Mouse (Mus musculus) left cerebral cortex, postnatal 14 days (tissue): ENCODE measurements around the gene Mthfs. TPM values are rescaled to one million over a fixed set of nuclear protein-coding genes. Genes with fewer than 3 reads are reported as not detected.
"Not testable (repeated sequence)": the region's sequence is repeated elsewhere in the genome, so short reads cannot be mapped to it uniquely, and the experiment has no call there.

Source experiments
- DNase-seq, 2 experiments: peaks; one replicate each; pipeline ENCODE4 v3.0.0; 2021 to 2022; ENCODE audit warnings: low spot score in 2 of 2, mixed read lengths in 1 of 2
- intact Hi-C: fragments of 180-260 bp; cut with DNase I; formaldehyde crosslinking; loops from one replicate; pipeline ENCODE4 v1.15.1; 2025
- long read RNA-seq, 2 experiments: library from polyadenylated mRNA; stranded (forward); transcript quantifications; one replicate each; pipeline ENCODE4 v2.0.0; 2021
- total RNA-seq, 2 experiments: library from RNA; stranded (reverse); gene quantifications; 2 replicates each; pipeline ENCODE4 v1.2.3; 2021

The Mthfs gene
- 10 to 100 TPM; 30.2 to 34.0 TPM for total RNA-seq
- long read RNA-seq, experiment 1, partial matches to known transcripts, result 1 of 22 reads
- long read RNA-seq, experiment 1, other reads (novel, unspliced or antisense), result 15 of 22 reads
- long read RNA-seq, experiment 2, partial matches to known transcripts, result 2 of 10 reads
- long read RNA-seq, experiment 2, other reads (novel, unspliced or antisense), result 5 of 10 reads

DNA sequence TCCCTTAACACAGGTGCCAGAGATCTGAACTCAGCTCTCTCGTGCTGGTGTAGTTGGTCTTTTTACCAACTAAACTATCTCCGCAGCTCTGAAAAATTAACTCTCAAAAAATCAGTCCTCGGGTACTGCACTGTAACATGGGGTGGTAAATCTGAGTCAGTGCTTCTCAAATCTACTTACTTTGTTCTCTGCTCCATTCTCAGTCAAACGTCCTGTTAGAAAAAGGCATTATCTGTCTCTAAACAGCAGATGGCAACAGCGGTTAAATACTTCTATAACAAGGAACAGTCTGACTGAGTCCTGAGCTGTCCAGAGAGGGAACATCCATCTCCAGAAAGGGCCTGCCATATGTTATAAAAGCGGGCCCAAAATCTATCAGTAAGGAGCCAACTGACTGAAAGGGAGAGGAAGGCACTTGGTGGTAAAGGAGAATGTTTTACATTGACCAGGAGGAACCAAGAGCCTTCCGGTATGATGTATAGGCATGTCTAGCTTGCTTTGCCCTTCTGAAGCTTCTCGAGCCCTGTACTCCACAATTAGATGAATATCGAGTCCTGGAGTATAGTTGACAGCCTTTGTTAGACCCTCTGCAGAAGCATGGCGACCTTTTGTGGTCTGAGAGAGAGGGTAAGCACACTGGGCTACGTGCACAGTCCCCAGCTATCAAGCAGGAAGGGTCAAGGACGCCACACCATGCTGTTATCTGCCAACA lies at the start of gene Mthfs:
Gene Mthfs, plus strand, starts transcription at position 324 of the 712 bp plus-strand sequence.
- intact Hi-C loops, result not testable (repeated sequence)
- DNase-seq, result peak in 1 of 2 experiments; percentile 40

DNA sequence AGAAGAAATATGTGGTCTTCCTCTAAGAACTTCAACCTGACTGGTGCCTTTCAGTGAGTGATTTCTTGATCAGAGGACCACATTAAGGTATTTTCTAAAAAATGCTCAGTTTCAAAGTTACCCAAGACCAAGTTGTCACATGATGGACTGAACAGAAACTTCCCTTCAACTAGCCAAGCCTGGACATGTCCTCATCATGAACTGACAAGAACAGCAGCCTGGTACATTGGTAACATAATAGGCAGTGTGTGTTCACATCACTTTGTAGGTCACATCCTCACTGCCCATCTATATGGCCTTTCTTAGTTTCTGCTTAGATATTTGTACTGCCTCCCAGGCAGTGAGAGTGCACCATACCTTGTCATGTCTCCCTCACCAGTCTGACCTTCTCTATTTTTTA lies 37.9 kb upstream of the Mthfs start:
- DNase-seq, intact Hi-C loops: not testable (repeated sequence)

DNA sequence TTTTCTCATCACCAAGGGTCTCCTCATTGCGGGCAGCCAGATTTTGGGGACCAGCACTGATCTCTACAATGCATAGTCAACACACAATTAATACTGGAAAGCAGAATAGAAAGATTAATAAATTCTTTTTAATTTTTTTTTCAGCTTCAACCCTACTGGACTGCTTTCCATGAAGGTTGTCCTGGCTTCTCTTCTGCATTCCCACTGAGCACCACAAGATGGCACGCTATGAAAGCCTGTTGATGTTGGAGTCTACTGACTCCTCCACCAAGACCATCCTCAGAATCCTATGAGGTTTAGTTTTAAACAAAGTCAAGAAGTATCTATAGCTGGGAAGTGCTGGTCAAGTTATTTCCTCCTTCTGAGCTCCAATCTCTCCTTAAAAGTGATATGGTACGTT lies 31.6 kb upstream of the Mthfs start:
- intact Hi-C loops, result not testable (repeated sequence)

DNA sequence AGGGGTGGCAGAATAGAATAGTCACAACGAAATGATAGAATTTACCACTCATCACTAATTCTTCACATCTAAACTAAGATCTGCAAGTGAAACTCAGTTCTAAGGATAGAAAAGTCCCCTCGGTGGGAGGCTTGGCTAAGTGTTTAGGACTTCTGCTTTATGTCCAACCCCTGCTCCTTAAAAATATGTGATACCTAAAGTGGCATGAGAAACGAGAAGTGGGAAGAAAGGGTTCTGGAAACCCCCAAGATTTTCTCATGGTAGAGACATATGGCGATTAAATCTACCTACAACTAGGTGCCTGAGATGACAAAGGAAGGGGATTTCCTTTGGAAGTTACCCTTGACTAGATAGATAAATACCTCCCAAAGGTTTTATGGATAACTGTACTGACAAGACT lies 31.0 kb upstream of the Mthfs start:
- DNase-seq, intact Hi-C loops: not testable (repeated sequence)

More for the DNA sequence above, 31.6 kb upstream of the Mthfs start:
- DNase-seq, result peak; percentile 65 to 75

DNA sequence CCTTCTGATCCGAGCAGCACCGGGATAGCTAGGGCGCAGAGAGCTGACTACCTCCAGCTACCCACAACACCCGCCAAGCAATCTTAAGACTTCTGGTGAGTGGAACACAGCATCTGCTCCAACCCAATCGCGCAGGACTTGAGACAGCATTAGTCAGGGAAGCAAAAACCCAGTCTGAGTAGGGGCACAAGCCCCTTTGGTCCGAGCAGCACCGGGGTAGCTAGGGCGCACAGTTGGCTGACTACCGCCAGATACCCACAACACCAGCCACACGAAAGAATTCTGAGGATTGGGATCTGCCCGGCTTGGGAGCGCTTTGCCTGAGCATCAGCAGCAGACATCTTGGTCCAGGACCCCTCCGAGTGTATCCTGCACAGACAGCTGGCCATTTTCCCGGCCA lies 23.5 kb upstream of the Mthfs start:
- intact Hi-C loops, result not testable (repeated sequence)

DNA sequence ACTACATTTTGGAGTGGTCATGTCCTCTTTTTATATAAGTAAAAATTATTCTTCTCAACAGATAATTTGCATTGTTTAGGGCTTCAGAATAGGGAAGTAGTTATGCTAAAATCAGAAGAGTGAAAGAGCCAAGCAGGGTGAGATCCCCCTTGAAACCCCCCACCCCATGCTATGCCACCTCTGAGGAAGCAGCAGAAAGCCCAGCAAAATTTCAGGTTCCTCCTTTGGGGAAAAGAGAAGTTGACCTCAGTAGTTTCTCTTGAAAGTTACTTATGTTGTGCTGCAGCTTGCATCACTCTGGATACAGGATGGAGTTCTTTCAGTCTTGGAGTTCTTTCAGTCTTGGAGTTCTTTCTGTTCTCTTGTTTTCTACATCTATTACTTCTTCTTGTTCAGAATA lies 15.0 kb upstream of the Mthfs start:
- DNase-seq, intact Hi-C loops: not testable (repeated sequence)

More for the DNA sequence above, 23.5 kb upstream of the Mthfs start:
- DNase-seq, result not testable (repeated sequence)

DNA sequence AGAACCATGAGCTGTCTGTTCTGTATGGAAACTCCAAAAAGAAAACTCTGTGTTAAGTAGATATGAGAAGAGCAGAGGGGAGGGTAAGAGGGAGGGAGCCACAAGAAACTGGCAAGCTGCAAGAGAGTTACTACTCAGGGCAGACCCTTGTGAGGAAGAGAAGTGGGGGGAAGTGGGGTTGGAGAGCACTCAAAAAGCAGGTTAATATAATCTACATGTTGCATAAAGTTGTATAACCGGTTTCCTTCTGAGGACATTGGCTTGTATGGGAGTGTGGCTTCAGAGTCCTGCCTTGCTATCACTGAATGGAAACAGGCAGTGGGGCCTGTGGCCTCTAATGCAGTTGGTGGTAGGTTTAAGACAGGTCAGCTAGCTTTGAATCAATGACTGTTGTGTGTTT lies 13.0 kb upstream of the Mthfs start:
- DNase-seq, intact Hi-C loops: not testable (repeated sequence)

DNA sequence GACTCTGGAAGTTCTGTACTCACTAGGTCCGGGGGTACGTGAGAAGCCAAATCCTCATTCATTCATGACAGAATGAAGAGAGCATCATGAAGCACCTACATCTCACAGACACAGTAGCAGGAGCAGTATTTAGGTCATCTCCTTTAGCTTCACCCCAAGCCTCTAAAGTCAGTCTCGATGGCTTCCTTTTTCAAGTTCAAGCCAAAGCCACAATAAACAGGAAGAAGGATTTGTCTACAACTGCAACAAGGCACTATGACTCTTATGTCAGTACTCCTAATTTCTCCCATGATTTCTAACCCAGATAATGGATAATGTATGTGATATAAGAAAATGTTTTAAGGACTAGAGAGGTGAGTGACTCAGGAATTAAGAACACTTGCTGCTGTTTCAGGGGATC lies 12.1 kb upstream of the Mthfs start:
- DNase-seq, intact Hi-C loops: not testable (repeated sequence)

DNA sequence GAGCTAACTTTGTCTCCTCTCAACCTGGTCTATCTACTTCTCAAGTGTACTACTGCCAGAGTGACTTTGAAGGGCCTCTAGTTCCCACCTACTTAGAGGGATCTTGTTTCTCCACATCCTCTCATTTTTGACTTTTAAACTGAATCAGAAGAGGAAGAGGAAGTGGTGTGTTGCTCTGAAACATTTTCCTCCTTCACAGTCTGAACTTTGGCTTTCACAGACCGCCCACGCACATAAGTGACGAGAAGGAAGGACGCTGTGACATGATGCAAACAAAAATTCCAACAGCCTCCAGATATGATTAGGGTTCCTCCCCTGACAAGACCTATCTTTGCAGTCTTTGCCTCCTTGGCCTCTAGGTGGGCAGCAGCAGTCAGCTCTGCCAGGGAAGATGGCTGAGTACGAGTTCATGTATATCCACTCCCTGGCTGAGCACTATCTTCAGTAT lies 11.5 kb upstream of the Mthfs start, which contains the start of the genes Bcl2a1b and Gm29094:
Gene Bcl2a1b, plus strand, starts transcription at position 241 of the 448 bp plus-strand sequence.
Gene Gm29094, plus strand, starts transcription at position 411 of the 448 bp plus-strand sequence.
- DNase-seq, intact Hi-C loops: not testable (repeated sequence)

DNA sequence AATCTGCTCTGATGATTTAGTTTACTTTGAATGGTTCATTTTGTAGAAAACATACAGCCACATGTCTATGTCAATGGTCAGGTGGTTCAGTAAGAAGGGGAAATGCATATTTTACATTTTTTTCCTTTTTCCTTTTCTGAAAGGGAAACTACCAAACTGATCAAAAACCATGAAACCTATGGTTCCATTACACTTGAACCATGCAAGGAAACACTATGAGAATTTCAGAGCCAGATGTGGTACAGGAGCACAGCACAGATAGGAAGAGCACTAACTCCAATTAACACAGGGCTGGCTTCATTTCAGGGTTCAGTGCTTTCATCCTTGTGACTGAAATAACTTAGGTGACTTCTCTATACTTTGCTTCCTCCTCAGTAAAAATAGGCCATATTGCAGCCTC lies 8.2 kb upstream of the Mthfs start:
- DNase-seq, intact Hi-C loops: not testable (repeated sequence)

DNA sequence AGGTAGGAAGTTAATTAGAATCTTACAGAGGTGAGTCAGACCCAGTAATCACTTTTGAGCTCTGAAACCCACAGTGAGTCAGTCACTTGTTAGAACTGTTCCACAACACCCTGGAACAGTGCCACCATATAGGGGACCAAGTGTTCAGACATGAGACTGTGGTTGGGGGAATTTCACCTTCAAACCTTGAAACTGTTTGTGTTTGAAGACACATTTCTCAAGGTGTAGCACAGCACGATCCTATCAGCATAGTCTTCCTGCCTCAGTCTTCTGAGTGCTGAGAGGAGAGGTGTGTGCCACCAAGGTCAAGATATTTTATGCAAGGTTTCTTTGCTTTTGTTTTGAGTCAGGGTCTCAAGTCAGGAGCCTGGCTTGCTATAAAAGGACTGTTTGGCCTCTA lies 1.5 kb upstream of the Mthfs start:
- intact Hi-C loops, DNase-seq: not testable (repeated sequence)

DNA sequence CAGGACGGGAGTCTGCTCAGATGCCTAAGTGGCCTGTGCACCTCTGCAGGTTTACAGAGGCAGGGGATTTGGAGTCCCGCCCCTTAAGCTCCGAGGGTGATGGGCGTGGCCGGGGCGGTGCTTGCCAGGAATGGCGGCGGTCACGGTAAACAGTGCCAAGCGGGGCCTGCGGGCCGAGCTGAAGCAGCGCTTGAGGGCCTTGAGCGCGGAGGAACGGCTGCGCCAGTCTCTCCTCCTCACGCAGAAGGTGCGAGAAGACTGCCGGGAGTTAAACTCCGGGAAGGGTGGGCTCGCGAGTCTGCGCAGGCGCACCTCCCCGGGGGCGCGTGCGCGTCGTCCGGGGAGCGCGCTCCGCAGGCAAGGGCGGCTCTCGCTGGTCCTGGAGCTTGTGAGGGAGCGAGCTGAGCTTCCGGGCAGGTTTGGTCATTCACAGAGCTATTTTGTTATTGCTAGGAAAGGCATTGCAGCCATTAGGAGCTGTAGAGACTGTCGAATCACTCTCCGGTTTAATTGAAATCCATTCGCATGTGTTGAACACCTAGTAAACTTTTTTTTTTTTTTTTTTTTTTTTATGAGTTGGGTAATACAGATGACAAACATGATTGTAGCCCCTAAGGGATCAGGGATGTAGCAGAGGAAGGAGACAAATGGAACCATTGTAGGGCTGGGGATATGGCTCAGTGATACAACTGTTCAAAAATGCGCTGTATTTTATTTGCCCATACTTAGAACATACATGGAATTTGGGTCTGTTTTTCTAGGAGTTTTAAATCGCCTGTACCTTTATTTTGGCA lies 786 bp downstream of the Mthfs start:
- DNase-seq, result peak; percentile 94
- intact Hi-C loops, result not testable (repeated sequence)

DNA sequence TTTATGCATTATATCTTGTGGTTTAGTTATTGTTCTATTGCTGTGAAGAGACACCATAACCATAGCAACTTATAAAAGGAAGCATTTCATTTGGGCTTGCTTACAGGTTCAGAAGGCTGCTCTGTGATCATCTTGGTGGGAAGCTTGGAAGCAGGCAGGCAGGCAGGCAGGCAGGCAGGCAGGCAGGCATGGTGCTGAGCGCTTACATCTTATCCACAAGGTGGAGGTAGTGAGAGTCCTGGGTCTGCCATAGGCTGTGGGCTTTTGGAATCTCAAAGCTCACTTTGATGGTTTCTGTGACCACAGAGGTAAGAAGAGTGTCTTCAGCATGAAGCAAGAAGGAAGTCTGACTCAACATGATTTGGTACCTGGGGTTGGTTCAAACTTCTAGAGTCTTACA lies 2.0 kb downstream of the Mthfs start:
- peak; percentile 53 for DNase-seq
- intact Hi-C loops, result not testable (repeated sequence)

DNA sequence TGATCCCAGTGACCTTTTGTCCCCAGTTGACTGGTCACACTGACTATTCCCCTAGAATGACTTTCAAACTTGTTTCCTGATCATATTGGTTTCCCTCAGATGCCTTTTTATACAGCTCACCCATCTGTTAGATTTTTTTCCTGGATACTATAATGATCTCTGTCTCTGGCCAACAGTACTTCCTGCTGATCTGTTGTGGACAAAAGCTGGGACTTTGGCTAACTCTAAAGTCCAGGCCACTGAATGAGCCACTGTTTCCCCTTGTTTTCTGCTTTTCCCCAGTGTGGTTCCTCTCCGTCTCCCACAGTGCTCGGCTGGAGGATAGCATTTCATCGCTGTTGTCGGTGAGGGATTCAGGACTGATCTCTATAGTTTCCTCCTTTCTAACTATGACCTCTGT lies 7.7 kb downstream of the Mthfs start:
- DNase-seq, intact Hi-C loops: not testable (repeated sequence)

DNA sequence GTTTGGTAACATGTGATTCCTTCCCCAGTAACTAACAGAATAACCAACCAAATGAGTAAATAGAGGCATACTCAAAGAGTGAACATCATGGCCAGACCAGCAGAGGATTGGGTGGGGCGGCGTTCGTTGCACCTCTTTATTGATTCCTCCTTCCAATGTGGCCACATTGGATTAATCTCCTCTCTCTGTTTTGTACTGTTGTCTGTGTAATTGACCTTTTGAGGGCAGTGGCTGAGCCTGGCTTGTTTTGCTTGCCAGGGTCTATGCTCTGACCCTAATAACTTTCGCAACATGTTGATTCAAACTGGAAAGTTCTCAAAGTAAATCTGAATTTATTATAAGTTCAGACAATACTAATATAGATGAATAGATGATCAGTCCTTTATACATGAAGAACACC lies 9.2 kb downstream of the Mthfs start:
- DNase-seq, intact Hi-C loops: not testable (repeated sequence)

DNA sequence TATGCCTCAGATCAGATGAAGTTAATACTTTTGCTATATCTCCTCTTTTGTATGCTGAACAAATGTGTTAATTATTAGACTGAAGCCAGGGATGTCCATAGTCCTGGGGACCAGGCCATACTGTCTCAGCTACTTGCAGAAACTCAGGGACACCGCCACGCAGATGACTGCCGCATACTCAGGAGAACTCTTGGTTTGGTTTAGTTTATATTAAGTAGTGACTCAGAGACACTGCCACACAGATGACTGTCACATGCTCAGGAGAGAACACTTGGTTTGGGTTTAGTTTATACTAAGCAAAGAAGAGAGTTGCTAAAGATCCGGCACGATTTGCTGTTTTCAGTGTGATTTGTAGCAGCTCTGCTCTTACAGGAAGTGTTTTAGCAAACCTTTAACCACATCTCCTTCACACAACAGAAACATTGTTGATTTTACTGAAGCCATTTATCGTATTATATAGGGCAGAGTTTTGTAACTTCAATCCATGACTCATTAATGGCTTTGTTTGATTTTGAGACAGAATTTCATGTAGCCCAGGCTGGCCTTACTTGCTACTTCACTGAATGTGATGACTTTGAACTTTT lies 10.3 kb downstream of the Mthfs start:
- DNase-seq, intact Hi-C loops: not testable (repeated sequence)

DNA sequence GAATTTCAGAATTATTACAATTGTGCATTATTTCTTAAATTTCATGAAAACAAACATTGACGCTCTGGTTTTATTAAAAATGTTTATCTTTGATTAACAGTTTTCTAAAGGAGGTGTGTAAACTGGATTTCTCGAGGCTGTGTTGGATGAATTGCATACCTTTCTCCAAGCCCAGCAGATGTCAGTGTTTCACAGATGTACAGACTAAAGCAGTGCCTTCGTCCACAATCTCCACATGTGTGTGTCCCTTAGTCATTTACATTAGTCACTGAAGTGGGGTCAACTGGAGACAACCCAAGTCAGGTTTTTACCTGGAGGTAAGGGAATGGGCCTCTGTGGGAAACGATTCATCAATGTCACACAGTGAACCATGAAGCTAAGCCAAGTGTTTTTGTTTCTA lies 15.6 kb downstream of the Mthfs start:
- intact Hi-C loops, result loop anchor here (2.0 to 5.0 kb wide), 2 partner anchors 449 to 519 kb away; no protein-coding TSS in a partner anchor
- DNase-seq, result peak; percentile 68 to 72

DNA sequence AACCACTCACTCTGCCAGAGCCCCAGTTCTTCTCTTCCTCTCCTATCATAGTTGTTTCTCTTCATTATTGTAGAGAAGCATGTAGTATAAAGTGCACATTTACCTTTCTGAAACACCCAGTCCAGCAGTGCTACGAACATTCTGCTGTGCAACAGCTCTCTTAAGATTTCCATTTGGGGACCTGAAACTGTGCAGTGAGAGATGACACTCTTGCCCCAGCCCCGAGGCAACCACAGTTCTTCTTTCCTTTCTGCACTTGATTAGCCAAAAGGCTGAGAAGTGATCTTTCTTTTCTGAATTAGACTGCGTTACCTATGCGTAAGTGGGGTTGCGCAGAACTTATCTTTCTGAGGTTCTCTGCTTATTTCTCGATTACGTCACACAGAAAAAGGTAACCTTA lies 17.6 kb downstream of the Mthfs start:
- intact Hi-C loops, result loop anchor here (5.0 kb wide), 1 partner anchor 521 kb away; no protein-coding TSS in a partner anchor
- DNase-seq, result no peak

DNA sequence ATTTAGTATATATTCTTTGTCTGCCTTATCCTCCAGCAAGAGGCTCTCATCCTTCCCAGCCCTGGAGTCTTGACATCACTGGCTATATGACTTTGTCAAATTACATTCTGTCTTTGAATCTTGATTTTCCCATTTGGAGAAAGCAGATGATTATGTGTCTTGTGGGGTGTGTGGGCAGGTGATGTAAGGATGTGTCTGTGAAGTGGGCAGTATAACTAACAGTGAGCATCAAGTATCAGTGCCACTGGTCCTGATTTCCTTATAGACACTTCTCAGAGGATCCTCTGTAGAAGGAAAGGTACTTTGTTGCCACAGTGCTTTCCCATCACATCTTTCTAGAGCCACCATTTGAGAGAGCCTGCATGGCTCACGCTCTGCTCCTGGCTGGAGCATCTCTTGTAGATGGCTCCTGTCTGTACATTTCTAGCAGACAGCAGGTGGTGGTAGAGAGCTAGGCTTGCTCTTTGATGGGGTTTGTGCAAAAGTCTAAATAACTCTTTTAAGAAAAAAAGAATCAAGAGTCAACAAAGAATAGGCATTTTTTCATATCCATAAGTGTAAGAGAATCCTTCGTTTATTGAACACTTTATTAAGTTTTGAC lies 20.5 kb downstream of the Mthfs start:
- intact Hi-C loops, result not testable (repeated sequence)
- peak; percentile 81 to 83 for DNase-seq
